Mouse (Mus musculus) gastrocnemius, adult 2 months (tissue): ENCODE results near the gene Socs3. TPM values are rescaled to one million over a fixed set of nuclear protein-coding genes. Genes with fewer than 3 reads are reported as not detected.

ENCODE experiments used
- DNase-seq: peaks from one replicate; pipeline ENCODE4 v3.0.0; 2022
- H3K27ac ChIP-seq: fragments of 200-600 bp; 2 replicates; pipeline ENCODE4 v1.8.1; 2022; ENCODE audit warnings: mild to moderate bottlenecking
- H3K4me3 ChIP-seq: fragments of 200-600 bp; 2 replicates; pipeline ENCODE4 v1.8.1; 2022; ENCODE audit warnings: mild to moderate bottlenecking, moderate library complexity
- CTCF ChIP-seq: fragments of 200-600 bp; IDR thresholded peaks from 2 replicates; pipeline ENCODE4 v1.8.1; 2022; ENCODE audit warnings: antibody characterized with exemption, mild to moderate bottlenecking, moderate library complexity
- intact Hi-C: fragments of 180-260 bp; cut with DNase I; formaldehyde crosslinking; loops from one replicate; pipeline ENCODE4 v1.15.1; 2025
- total RNA-seq, 2 experiments: library from RNA; stranded (reverse); gene quantifications; 2 replicates each; pipeline ENCODE4 v1.2.3; 2021

Gene Socs3
- total RNA-seq, 2 experiments from 2014 or later, result 1.7 to 10.1 TPM

DNA sequence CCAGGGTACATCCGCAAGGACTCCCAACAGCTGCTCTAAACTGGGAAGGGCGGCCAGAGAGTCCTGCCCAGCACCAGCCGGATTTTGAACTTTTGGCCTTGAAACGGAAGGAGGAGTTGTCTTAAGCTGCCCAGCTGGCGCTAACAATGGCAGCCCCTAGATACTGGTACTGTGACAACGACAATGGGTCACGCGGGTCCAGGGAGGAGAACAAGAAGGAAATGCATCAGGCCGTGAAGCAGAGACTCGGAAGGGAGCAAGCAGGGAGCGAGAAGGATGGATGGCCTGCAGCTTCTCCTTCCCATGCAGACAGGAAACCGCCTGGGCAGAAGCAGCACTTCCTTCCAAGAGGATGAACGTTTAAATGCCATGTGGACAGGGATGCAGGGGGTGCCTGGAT is 14.2 kb downstream of the Socs3 start:
- intact Hi-C loops, result no loop called here
- peak; percentile 39 for DNase-seq
- no peak for TF ChIP-seq CTCF
- H3K4me3 ChIP-seq, result no peak overlapping the region
- H3K27ac ChIP-seq, result no peak overlapping the region; the same call in none of the 2 replicates

DNA sequence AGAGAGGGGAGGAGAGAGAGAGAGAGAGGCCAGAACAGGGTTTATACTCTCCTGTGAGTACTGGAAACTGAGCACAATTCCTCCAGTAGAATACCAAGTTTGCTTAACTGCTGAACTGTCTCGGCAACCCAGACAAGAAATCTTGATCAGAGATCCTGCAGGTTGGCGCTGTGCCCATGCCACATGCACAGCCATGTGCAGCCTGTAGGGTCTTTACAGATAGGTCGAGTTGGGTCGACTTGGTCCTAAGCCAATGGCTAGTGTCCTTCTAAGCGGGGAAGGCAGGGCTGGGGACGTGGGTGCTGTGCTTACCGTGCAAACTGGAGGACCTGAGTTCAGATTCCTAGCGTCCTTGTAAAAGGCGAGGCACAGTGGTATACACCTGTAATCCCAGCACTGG is 15.0 kb downstream of the Socs3 start:
- TF ChIP-seq CTCF, result no peak
- Histone ChIP-seq H3K4me3 (no peak overlapping the region), H3K27ac (peak overlapping the region; percentile 40)
- intact Hi-C loops, result no loop called here
- DNase-seq, result peak; percentile 36

DNA sequence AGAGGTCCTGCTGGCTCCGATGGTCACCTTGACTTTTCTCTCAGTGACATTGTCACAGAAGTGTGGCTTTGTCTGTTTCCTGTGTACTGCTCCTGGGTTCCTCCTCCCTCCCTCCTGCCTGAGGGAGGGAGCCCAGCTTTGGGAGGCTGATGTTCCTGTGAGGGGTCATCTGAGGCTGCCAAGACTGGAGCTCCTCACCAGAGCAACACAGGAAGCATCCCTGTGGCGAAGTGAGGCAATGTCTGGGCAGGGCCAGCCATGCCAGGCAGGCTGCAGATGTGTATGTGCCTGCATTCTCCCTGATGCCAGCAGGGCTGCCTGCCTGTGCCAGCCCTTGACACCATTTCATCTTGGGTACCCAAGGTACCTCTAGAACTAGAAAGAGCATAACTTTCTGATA is 15.8 kb downstream of the Socs3 start:
- H3K4me3 ChIP-seq, result no peak overlapping the region
- DNase-seq, result peak; percentile 59
- intact Hi-C loops, result no loop called here
- no peak for TF ChIP-seq CTCF
- H3K27ac ChIP-seq, result peak overlapping the region; percentile 40; the same call in 1 of the 2 replicates

DNA sequence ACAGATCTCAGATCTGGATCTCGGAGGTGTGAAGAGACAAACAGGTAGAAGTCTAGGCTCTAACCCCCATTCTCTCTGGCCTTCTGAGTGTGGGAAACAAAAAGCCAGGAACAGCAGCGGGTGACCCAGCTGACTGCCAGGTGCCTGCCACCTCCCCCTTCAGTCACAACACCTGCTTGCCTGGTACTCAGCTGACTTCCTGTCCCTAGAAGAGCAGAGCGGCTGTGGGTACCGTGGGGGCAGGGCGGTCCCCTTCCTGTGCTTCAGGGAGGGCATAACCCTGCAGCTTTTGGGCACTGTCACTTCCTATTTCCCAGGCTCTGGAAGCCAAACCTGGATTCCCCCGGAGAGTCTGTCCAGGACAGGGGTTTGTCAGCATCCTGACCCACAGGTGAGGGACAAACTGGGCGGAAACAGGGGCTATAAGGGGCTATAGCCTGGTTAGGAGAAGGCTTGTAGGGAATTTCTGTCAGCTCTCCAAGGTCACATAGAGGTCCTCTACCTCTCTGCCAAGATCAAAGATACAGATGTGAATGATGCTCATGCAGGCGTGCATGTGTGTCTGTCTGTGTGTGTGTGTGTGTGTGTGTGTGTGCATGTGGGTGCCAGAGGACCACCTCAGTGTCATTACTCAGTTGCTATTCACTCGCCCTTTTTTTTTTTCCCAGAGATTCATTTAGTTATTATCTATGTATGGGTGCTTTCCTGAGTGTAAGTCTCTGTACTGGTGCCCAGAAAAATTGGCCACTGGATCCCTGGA is 17.5 kb downstream of the Socs3 start:
- TF ChIP-seq CTCF, result no peak
- no peak for DNase-seq
- intact Hi-C loops, result no loop called here
- peak overlapping the region; percentile 99 for H3K27ac ChIP-seq
- no peak overlapping the region for H3K4me3 ChIP-seq

DNA sequence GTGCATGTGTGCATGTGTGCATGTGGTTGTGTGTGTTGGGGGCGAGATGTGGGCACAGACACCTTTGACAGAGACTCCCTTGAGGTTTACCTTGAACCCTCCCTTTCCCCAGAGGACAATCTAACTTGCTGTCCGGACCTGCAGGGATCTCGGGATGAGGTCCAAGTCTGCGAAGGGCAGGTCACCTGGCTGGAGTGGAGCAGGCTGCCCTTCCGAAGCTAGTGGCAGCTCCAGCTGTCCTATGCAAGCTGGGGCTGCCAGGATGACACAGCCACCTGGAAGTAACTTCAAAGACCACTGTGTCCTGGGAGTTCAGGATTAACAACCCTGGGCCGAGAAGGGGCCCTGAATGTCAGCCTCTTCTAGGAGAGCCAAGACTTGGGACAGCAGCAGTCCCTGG is 18.5 kb downstream of the Socs3 start:
- intact Hi-C loops, result no loop called here

DNA sequence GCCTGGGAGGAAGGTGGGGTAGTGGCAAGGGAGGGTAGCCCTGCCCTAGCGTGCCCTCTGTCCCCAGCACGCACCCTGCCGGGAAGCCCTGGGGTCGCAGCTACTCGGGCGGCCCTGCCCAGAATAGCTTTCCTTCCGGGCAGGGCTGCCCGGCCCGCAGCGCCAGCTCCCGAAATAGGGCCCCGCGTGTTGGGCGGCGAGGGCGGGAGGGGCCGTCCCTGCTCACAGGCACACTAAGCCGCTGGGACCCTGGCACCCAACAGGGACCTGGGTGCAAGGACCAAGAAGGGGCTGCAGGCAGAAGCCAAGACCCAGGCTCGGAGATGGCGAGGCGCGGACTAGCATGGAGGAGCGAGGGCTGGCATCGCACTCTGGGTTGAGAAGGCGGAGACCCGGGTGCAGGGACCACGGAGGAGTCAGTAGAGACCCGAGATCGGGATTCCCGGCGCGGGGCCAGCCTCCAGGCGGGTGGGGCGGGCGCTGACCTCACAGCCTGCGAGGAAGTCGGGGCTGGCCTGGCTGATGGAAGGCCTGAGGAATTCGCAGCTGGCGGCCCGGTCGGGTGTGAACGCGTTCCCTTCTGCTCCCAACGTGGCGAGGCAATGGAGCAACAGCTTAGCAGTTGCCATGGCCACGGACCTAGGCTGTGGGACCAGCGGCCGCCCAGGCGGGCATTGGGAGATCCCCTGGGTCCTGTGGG is 20.3 kb downstream of the Socs3 start:
- intact Hi-C loops, result loop anchor here (5.0 kb wide), 1 partner anchor 37 kb away; no protein-coding TSS in a partner anchor
- Histone ChIP-seq H3K27ac (peak overlapping the region; percentile 99), H3K4me3 (peak overlapping the region; percentile 73)
- peak; percentile 97 for DNase-seq
- peak; percentile 49 for TF ChIP-seq CTCF

More for the DNA sequence above, 18.5 kb downstream of the Socs3 start:
- Histone ChIP-seq H3K27ac (peak overlapping the region; percentile 99), H3K4me3 (no peak overlapping the region)
- no peak for TF ChIP-seq CTCF
- peak; percentile 65 for DNase-seq

DNA sequence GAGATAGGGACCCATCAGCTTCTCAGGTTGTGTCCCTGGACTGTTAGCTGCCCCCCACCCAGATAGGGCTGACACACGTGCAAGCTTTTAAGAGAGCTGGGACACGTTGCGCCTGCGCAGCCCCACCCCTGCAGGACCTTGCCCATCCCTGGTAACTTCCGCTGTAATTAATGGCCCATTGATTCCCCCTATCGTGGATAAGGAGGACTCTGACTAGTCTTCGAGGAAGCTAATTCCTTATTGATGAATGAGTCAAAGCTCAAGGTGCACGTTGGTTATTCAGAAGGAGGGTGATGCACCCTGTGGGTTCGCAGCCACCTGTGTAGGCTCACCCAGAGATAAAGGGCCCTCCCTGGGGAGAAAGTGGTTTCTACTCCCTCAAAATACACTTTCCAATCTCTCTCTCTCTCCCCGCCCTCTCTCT is 22.8 kb downstream of the Socs3 start:
- intact Hi-C loops, result loop anchor here (5.0 kb wide), 1 partner anchor 35 kb away; no protein-coding TSS in a partner anchor

DNA sequence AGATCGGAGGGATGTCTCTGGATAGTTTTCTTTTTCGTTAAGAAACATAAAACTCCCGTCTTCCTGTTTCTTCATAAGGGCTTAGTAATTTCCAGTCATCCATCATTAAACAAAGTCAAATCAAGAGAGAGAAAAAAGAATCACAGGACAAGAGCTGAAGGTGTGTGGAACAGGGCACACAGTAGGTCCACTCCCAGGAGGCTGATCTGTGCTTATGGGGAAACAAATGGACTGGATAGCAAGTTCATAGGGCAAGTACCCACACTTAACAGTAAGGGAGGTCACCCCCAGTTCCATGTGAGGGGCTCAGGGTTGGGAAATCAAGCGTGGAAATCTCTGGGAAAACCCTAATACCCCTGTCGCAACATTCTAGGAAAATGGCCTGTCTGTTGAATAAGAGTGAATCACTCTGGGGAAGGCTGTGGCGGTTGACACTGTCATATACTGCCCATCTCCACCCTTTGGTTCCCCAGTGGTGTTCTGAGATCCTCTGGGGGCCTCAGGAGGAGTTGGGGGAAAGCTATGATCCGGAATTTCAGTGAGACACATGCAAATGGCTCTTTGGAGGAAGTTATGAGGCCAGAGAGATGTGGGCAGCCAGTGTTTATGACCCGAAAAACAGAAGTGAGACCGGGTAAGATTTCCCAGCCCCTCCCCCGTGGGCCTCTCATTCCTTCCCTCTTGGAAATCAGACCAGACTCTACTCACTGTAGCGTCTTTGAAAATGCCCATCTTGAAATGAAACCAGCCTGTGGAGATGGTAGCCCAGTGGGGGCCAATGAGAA is 23.5 kb downstream of the Socs3 start:
- Histone ChIP-seq H3K4me3 (no peak overlapping the region), H3K27ac (peak overlapping the region; percentile 25; the same call in 1 of the 2 replicates)
- intact Hi-C loops, result loop anchor here (5.0 kb wide), 1 partner anchor 34 kb away; no protein-coding TSS in a partner anchor
- no peak for TF ChIP-seq CTCF
- DNase-seq, result no peak

More for the DNA sequence above, 22.8 kb downstream of the Socs3 start:
- H3K27ac ChIP-seq, result peak overlapping the region; percentile 25; the same call in 1 of the 2 replicates
- no peak for TF ChIP-seq CTCF
- no peak overlapping the region for H3K4me3 ChIP-seq
- no peak for DNase-seq

DNA sequence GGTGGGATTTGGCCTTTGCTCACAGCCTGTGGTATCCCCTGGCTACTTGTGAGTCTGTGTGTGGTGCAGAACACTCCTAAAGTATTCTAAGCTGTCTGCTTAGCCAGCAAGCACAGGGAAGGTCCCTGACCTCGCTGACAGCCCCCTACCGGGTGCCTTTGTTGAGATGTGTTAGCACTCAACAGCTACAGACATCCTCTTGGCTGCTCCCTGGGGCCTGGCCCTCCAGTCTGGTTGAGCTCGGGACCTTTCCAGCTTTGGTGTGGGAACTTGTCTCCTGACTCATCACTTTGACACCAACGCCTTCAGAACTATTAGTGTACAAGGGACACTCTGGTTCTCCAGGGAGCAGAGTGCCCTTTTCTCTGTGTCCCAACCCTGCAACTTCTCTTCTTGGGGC is 28.0 kb downstream of the Socs3 start:
- DNase-seq, result no peak

DNA sequence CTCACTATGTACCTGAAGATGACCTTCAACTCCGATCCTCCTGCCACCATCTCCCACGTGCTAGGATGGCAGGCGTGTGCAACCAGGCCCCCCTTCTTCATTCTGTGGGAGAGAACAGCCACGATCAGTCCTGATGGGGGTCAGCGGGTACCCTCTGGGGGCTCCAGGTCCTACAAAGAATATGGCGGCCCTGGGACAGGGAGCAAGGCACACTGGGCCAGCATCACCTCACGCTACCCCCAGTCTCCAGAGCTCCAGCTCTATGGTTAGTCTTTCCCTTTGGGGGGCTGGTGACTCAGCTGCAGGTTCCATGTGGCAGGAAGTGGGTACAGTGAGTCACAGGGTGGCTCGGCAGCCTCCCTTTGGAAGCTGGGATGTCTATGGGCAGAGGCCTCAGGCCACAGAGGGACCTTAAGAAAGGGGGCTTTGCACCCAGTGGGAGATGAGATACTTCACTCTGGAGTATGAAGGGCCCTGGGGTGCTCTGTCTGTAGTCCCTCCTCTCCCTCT is 28.5 kb downstream of the Socs3 start:
- TF ChIP-seq CTCF, result no peak
- no peak for DNase-seq
- intact Hi-C loops, result no loop called here
- Histone ChIP-seq H3K27ac (peak overlapping the region; percentile 67), H3K4me3 (no peak overlapping the region)

More for the DNA sequence above, 28.0 kb downstream of the Socs3 start:
- TF ChIP-seq CTCF, result no peak
- H3K4me3 ChIP-seq, result no peak overlapping the region
- intact Hi-C loops, result no loop called here
- peak overlapping the region; percentile 67 for H3K27ac ChIP-seq

DNA sequence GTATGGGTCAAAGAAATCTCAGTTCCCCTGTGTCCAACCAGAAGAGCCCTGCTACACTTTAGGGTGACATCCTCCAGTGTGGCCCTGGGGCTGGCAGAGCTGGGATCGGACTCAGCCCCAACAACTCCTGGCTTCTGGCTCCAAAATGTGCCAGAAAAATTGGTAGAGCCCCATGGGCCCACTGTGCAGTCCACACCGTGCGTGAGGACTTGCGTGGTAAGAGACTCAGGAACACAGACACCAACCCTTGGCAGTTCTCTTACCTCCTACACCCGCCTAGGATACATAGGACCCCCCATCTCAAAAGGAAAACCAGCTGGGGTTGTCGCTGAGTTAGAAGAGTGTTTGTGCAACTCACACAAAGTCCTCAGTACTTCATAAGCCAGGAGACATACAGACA is 29.0 kb downstream of the Socs3 start:
- peak overlapping the region; percentile 85 for H3K27ac ChIP-seq
- no peak for DNase-seq
- no peak overlapping the region for H3K4me3 ChIP-seq
- TF ChIP-seq CTCF, result no peak
- intact Hi-C loops, result no loop called here

DNA sequence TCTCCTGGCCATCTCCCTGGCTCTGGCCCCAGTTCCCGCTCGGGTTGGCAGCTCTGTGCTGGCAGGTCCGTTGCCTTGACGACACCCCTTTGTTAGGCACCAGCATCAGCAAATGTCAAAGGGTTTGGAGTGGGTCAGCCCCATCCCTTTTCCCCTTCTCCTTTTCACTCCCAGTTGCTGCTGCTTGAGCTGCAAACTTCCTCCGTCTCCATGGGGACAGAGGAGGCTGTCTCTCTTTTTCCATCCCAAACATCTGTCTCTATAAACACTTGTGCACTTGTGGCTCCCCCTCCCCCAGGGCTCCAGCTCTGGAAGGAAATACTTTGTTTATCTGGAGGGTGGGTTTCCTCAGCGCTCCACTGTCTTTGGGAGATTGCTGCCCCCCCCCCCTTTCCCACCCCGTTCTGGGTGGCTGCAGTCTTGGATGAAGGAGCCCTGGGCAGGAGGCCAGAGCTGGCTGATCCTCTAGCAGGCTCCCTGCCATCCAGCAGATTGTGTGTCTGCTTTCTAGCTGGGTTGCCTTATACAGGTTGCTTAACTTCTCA is 30.0 kb downstream of the Socs3 start:
- peak overlapping the region; percentile 42 for H3K4me3 ChIP-seq
- no peak for TF ChIP-seq CTCF
- DNase-seq, result peak; percentile 94
- intact Hi-C loops, result no loop called here
- peak overlapping the region; percentile 85 for H3K27ac ChIP-seq
